Mouse (Mus musculus): ENCODE results near the gene Jmjd8. TPM values are rescaled to one million over a fixed set of nuclear protein-coding genes. Genes with fewer than 3 reads are reported as not detected.
A peak's percentile ranks its signal among the peaks of the same experiment; 100 is the strongest.

Gene Jmjd8
- polyA plus RNA-seq, 1 experiment, result not detected

DNA sequence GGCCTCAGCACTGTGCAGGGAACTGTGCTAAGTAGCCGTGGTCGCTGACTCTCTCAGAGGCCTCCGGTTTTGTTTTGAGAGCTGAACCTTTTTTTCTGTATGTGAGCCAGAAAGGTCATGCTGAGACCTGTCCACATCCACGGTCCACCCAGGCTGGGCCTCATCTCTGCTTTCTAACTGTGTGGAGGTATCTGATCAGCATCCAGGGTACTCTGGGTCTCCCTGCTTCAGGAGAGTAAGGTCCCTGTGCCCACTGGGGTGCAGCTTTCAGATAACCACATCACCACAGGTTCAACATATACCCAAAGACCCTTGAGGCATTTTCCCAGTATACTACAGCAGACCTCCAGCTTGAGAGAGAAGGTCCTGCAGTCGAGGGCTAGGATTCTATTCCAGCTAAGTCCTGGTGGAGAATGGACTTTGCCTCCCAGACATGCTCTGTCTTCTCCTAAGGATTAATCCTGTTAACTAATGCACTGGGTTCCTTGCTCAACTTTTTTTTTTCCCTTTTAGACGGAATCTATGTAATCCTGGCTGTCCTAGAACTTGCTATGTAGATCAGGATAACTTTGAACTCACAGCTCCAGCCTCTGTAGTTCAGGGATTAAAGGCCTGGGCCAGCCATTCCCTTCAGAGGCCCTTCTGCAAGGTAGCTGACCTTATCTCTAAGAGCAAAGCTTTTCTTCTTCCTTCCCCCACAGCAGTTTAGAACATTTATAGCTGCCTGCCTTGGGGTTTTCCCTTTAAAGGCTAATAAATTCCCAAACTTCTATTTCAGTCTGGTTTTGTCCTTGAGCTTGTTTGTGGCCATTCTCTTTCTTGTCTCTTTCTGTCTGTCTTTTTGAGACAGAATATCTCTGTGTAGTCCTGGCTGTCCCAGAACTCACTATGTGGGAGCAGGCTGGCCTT lies 33.3 kb downstream of the Jmjd8 start:
- Histone ChIP-seq H3K4me3 (ENCODE audit: insufficient read depth, low read depth, low read length) (peak overlapping the region; percentile 66), H3K4me1 (ENCODE audit: control insufficient read depth, insufficient read depth, low read length) (peaks cover 16% of the 10 kb centered on the region), H3K27ac (ENCODE audit: insufficient read depth, low read depth, low read length) (peak overlapping the region; percentile 90)
- TF ChIP-seq CTCF (IDR thresholded peaks at IDR 0.05; ENCODE audit: insufficient read depth, low read depth, low read length) (no peak), POLR2A (IDR thresholded peaks at IDR 0.05; ENCODE audit: insufficient read depth, low read depth, low read length) (no peak)
- WGBS, result 13% methylated on average over 6 of the region's 6 CpGs

DNA sequence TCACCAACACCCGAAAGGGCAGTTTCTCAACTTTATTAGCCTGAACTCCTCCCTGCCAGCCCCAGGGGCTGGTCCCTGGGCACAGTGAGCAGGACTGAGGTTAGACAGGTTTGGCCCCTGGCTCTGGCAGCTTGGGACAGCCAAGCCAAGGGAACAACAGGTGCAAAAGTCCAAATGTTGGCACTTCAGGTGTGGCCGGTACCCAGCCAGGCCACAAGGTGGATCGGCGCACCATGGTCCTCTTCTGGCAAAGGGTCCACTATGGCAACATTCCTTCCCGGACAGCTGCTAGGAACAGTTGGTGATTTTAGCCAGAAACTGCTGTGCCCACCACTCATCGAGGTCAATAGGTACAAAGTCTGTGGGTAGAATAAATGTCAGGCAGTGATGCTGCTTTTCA lies 35.0 kb downstream of the Jmjd8 start:
- H3K27ac ChIP-seq (ENCODE audit: insufficient read depth, low read depth, low read length), result no peak overlapping the region
- peaks cover 18% of the 10 kb centered on the region for H3K4me1 ChIP-seq (ENCODE audit: control insufficient read depth, insufficient read depth, low read length)
- TF ChIP-seq POLR2A (IDR thresholded peaks at IDR 0.05; ENCODE audit: insufficient read depth, low read depth, low read length), result no peak
- no peak for TF ChIP-seq CTCF (IDR thresholded peaks at IDR 0.05; ENCODE audit: insufficient read depth, low read depth, low read length)
- no peak overlapping the region for H3K4me3 ChIP-seq (ENCODE audit: insufficient read depth, low read depth, low read length)
- WGBS, result 91% methylated on average over 6 of the region's 6 CpGs

DNA sequence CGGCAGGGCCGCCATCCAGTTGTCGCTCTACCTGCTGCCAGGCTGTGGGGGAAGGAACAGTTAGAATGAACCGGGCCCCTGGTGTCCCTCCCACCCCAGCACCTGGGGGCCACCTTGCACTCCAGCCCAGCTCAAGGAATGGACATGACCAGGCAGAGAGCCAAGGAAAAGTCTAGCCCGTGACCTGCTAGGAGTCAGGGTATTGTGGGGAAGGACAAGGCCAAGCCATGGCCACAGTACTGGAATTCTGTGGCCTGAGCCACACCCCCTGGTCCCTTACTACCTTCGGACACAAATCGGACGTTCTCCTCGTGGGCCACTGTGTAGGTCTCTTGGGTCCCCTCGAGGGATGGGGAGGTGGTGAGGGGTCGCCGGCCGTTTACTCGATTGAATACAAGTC lies 35.6 kb downstream of the Jmjd8 start:
- H3K4me3 ChIP-seq (ENCODE audit: insufficient read depth, low read depth, low read length), result no peak overlapping the region
- TF ChIP-seq POLR2A (IDR thresholded peaks at IDR 0.05; ENCODE audit: insufficient read depth, low read depth, low read length), result no peak
- 91% methylated on average over 14 of the region's 14 CpGs for WGBS
- H3K27ac ChIP-seq (ENCODE audit: insufficient read depth, low read depth, low read length), result no peak overlapping the region
- peaks cover 18% of the 10 kb centered on the region for H3K4me1 ChIP-seq (ENCODE audit: control insufficient read depth, insufficient read depth, low read length)

DNA sequence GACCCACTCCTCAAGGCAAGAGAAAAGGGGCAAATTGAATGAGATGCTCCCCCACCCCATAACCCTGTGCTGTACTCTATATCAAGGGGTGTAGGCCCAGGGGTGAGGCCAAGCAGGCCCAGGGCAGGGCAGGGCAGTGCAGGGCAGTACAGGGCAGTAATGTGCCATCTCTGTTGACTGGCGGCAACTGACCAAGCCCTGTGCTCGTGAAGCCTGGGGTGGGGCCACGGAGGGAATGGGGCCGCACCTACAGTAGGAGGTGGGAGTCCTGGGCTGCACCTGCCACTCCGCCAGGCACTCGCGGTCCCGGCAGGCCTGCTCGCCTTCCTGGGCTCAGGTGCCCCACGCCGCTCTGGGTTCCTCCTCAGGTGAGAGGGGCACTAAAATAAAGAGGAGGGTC lies 36.6 kb downstream of the Jmjd8 start:
- H3K27ac ChIP-seq (ENCODE audit: insufficient read depth, low read depth, low read length), result no peak overlapping the region
- TF ChIP-seq POLR2A (IDR thresholded peaks at IDR 0.05; ENCODE audit: insufficient read depth, low read depth, low read length), result no peak
- TF ChIP-seq CTCF (IDR thresholded peaks at IDR 0.05; ENCODE audit: insufficient read depth, low read depth, low read length), result no peak
- H3K4me3 ChIP-seq (ENCODE audit: insufficient read depth, low read depth, low read length), result no peak overlapping the region
- 97% methylated on average over 11 of the region's 11 CpGs for WGBS
- peaks cover 15% of the 10 kb centered on the region for H3K4me1 ChIP-seq (ENCODE audit: control insufficient read depth, insufficient read depth, low read length)

DNA sequence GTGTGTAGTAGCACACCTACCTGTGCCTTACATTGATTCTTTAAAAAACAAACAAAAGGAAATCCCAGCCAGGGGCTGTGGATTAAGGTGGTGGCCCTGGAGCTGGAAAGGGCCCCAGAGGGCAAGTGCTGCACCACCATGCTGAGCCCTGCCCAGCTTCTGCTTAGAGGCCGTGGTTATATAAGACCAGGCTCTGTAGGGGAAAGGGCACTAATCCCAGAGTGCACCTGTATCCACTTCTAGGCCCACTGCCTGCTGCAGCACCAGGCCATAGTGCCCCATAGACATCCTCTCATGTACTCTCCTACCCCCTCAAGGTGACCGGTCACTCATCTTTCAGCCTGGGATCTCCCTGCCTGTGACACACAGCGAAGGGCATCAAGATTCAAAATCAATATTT lies 37.5 kb downstream of the Jmjd8 start:
- no peak overlapping the region for H3K27ac ChIP-seq (ENCODE audit: insufficient read depth, low read depth, low read length)
- no peak overlapping the region for H3K4me3 ChIP-seq (ENCODE audit: insufficient read depth, low read depth, low read length)
- TF ChIP-seq POLR2A (IDR thresholded peaks at IDR 0.05; ENCODE audit: insufficient read depth, low read depth, low read length) (no peak), CTCF (IDR thresholded peaks at IDR 0.05; ENCODE audit: insufficient read depth, low read depth, low read length) (no peak)
- 94% methylated on average over 3 of the region's 3 CpGs for WGBS
- peaks cover 7% of the 10 kb centered on the region for H3K4me1 ChIP-seq (ENCODE audit: control insufficient read depth, insufficient read depth, low read length)

DNA sequence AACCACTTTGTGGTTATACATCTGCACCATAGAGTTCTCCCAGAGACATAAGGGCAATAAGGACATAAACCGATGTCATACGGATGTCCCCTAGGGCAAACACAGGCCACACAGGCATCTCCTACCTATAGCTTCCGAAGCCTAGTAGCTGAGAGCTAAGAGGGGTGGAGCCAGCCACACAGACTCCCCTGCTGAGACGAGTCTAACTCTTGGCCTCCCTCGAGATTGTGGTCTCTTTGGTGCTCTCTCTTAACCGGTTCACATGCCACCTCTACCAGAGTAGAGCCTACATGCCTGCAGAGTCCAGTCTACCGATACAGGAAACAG lies 38.8 kb downstream of the Jmjd8 start:
- TF ChIP-seq POLR2A (IDR thresholded peaks at IDR 0.05; ENCODE audit: insufficient read depth, low read depth, low read length) (no peak), CTCF (IDR thresholded peaks at IDR 0.05; ENCODE audit: insufficient read depth, low read depth, low read length) (no peak)
- 12% methylated on average over 7 of the region's 7 CpGs for WGBS
- H3K27ac ChIP-seq (ENCODE audit: insufficient read depth, low read depth, low read length), result no peak overlapping the region
- peak overlapping the region; percentile 74 for H3K4me3 ChIP-seq (ENCODE audit: insufficient read depth, low read depth, low read length)
- peaks cover 7% of the 10 kb centered on the region for H3K4me1 ChIP-seq (ENCODE audit: control insufficient read depth, insufficient read depth, low read length)

DNA sequence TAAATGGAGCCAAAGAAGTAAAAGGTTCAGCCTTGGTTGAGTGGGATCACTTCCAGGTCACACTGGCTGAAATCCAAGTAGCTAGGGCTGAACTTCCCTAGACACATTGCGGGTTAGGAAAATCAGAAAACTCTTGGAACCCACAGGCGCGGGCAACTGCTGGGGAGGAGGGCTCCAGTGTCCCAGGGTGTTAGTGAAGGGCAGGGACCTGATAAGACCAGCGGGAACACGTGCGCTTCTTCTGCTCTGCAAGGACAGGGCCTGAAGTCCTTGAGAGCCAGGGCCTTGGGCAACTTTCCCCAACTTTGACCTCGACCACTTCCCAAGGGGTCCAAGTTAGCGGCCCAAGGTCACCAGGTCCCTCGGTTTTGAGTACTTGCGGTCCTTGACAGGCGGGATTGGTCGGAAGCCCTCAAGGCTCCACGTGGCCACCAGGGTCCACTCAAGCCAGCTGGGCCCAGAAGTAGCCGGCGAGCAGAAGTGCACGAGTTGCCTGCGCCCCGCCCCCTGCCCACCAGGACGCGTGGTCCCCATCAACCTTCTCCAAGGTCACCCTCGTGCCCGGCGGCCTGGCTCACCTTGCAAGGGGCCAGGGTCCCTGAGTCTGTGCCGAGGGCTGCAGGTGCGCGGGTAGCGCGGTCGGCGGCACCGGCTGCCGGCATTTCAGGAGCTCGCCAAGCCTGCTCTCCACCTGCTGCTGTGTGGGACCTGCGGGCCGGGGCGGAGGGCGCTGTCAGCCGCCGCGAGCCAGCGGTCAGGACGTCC lies 39.4 kb downstream of the Jmjd8 start:
- peak overlapping the region; percentile 2; the same call in 1 of the 2 replicates for H3K27ac ChIP-seq (ENCODE audit: insufficient read depth, low read depth, low read length)
- no peak for TF ChIP-seq POLR2A (IDR thresholded peaks at IDR 0.05; ENCODE audit: insufficient read depth, low read depth, low read length)
- 0 out of 2 replicates have a peak, but pooled peaks have one; percentile 3 for TF ChIP-seq CTCF (IDR thresholded peaks at IDR 0.05; ENCODE audit: insufficient read depth, low read depth, low read length)
- peaks cover 7% of the 10 kb centered on the region for H3K4me1 ChIP-seq (ENCODE audit: control insufficient read depth, insufficient read depth, low read length)
- H3K4me3 ChIP-seq (ENCODE audit: insufficient read depth, low read depth, low read length), result peak overlapping the region; percentile 74
- WGBS, result under 1% methylated on average over 42 of the region's 42 CpGs

DNA sequence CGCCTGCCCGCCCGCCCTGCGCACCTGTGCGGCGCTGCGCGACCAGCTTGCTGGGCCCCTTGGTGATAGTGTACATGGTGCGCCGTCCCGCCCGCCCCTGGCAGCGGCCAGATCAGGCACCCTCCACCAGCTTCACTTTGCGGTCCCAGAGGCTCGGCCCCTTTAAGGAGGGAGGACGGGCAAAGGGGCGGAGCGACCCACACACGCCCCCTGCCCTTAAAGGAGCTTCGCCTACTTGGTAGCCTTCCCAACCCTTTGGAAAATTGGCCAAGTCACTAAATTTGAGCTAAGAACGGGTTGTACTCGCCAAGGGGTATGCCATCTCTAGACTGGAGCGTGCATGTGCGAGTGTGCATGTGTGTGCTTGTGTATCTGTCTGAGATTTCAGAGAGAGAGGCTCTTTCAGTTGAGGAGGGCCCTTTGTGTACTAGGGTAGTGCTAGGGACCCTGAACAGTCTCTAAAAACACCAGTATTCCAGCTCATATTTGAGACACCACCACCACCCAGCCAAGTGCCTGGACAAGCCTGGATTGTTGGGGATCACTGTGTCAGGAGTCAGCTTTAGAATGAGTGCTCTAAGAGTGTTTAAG lies 40.0 kb downstream of the Jmjd8 start, which contains the start of gene Mcrip2:
Mcrip2 (minus strand) TSS at position 164 of the 591 bp plus-strand sequence.
- Histone ChIP-seq H3K4me3 (ENCODE audit: insufficient read depth, low read depth, low read length) (peak within 1 kb of the TSS; percentile 74), H3K4me1 (ENCODE audit: control insufficient read depth, insufficient read depth, low read length) (peaks cover 7% of the 10 kb centered on the region), H3K27ac (ENCODE audit: insufficient read depth, low read depth, low read length) (peak within 1 kb of the TSS; percentile 66)
- TF ChIP-seq POLR2A (IDR thresholded peaks at IDR 0.05; ENCODE audit: insufficient read depth, low read depth, low read length) (peak; percentile 64), CTCF (IDR thresholded peaks at IDR 0.05; ENCODE audit: insufficient read depth, low read depth, low read length) (0 out of 2 replicates have a peak, but pooled peaks have one; percentile 6)
- WGBS, result under 1% methylated on average over 24 of the region's 24 CpGs

Data from olfactory bulb, adult 2 months (tissue).